Mouse (Mus musculus): ENCODE measurements at regions not wholly inside any gene's neighbourhood (a gene's known extent, or its start where the extent isn't known, plus 50 kb on each side); places are given as distances from the start of the nearest gene placed in this dataset.

DNA sequence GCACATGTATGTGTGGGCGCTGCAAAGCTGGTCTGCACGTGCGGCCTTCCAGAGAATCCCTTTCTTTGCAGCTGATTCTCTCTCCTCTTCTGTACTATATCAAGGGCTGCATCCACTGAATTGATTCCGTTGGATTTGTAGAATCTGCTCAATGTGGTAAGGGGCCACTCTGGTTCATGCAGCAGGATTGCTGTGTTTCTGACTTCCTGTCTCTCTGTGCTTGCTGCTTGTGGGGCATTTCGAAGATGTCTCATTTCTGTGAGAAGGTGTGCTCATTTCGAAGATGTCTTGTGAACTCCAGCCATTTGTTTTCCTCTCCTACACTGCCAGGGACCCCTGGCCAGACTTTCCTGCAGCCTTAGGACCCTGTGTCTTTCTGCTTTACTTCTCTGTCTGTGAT is 1215.9 kb upstream of the A1bg start:
- DNase-seq (ENCODE audit: low spot score in 2 of 2), result no peak

DNA sequence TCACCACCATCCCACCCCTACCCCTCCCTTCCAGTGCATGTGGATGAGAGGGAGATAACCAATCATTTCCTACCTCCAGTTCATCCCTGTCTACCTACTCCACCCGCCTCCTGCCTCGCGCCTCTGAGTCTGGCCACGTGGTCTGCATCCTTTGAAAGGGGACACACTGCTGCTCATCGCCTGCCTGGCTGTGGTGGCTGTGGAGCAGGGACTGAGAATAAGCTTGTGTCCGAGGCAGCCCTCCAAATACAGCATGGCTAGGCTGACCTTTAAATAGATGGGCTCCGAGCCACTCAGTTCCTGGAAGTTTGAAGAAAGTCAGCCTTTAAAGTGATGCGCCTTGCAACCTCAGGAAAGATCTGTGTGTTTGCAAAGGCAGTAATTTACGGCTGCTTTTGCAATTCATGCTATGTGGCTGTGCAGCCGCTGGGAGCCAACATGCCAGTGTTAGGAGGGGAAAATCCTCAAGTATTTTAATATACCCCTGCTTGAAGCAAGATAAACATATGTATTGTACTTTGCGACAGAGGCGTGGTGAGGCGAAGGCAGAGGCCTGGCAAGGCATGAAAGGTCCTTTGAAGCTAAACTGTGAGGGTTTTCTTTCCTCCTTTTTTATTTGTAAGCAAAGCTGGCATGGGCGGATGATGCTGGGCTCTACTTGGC is 1214.3 kb upstream of the A1bg start:
- no peak for DNase-seq (ENCODE audit: low spot score in 2 of 2)

DNA sequence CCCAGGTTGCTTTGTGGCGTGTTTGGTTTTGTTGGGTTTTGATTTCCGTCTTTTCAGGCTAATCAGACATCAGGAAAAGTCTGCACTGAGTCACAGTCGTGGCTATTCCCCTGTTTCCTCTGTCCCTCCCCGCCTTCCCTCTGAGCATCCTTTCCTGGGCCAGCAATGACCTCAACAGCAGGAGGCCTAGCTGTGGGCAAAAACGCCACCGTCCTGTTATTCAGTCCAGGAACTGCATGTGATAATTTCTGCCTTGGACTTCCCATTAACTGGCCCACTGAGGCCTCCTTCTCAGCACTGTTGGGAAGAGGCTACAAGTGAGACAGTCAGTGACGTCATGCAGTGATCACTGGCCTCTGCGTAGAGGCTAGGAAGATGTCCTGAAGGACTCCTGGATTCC is 1212.0 kb upstream of the A1bg start:
- no peak for DNase-seq (ENCODE audit: low spot score in 2 of 2)

DNA sequence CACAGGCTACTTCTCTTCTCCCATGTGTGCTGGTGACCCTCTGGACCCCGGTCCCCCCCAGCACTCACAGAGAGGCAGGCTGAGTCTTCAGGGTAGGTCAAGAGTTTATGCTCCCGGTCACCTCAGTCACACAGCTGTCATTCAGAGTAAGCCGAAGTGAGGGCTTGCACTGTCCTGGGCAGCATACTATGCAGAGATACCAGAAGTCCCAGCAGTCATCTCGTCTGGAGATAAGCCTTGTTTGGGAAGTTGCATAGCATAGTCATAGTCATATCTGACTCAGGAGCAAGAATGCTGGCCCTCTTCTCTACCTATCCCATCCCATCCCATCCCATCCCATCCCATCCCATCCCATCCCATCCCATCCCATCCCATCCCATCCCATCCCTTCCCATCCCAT is 1211.5 kb upstream of the A1bg start:
- DNase-seq (ENCODE audit: low spot score in 2 of 2), result no peak

DNA sequence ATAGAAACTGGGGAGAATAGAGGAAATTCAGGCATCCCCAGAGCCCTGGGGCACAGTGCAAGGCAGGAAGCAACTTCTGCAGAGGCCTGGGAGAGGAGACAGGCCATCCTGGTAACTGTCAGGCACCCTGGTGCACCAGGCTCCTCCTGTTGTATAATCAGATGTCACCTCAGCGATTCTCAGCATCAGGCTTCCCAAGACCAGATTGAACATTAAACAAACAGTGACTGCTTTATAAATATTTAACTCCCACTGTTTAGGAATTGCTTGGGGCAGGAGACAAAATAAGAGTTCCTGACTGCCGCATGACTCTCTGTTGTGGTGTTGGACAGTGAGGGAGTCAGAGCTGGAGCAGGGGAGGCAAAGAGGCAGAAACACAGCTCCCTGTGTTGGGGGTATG is 1210.1 kb upstream of the A1bg start:
- DNase-seq (ENCODE audit: low spot score in 2 of 2), result no peak

DNA sequence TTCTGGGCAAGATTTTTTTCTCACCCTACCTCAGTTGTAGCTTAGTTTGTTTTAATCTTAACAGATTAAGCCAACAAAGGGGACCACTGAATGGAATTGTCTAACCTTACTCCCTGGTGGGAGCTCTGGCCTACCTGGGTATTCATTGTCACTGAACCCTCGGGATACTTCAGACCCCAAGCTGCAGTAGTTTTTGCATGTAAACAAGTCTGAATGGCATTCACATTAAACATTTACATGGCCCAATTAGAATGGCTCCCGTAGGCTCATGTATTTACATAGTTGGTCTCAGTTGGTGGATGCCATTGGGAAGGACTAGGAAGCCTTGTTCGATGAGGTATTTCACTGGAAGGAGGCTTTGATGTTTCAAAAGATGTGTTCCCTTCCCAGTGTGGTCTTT is 1208.9 kb upstream of the A1bg start:
- no peak for DNase-seq (ENCODE audit: low spot score in 2 of 2)

DNA sequence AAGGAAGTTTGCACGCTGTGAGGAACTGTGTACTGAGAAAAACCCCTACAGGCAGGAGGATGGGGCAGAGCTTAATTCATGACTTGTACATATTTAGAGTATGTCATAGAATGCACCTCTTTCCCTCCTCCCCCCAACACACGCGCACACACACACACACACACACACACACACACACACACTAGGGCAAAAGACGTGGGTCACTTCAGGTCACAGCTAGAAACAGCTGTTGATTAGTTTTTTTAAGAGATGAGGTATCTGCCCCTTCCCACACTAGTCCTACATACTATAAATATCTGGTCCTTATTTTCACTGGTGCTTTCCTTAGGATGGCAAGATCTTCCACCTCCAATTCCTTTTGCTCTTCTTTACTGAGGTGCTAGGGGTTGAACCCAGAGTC is 1207.7 kb upstream of the A1bg start:
- DNase-seq (ENCODE audit: low spot score in 2 of 2), result no peak

DNA sequence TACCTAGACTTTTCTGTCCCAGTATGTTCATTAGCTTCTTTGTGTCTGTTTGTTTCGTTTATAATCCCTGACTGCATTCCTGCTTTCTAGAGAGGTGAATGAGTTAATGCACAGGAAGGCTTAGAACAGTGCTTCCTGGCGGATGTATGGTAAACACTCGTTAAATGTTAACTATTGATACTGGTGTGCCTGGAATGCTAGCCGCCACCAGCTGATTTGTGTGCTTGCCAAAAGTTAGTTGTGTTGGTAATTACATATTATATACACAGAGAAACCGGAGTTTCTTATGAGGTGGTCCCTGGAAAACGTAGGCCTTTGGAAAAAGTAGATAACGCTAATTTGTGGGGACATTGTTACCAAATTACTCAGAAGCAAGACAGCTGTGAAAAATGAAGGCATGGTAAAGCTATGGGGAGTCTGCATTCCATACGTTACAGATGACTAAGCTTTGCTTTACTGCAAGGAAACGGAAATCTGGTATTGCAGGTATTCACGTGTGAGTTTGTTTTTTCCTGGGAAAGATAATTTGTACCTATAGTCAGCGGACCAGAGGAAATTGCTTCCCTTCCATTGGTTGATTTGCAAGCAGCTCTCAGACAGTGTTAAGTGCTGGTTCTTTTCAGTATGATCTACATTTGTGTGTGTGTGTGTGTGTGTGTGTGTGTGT is 1205.9 kb upstream of the A1bg start:
- no peak for DNase-seq (ENCODE audit: low spot score in 2 of 2)

DNA sequence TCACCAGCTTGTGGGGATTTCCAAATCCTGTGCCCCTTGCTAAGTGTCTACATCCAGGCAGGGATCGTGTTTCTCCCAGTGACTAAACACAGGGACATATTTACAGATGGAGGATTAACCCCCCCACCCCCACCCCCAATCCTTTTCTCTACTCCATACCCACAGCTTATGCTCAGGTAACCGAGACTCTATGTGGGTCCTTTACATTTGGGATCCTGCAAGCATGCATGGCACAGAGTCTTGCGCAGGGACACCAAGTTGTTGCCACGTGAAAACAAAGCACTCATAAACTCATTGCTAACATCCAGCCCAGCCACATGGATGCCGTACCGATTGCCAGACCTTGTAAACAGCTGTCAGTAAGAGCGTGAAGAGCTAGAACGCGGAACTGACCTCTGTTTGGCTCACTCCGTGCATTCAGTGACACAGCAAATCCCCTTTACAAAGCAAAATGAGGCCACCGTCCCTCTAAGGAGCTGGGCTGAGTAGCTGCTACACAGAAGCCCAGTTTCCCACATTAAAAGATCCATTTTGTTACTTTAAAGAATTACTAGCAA is 1204.9 kb upstream of the A1bg start:
- no peak for DNase-seq (ENCODE audit: low spot score in 2 of 2)

DNA sequence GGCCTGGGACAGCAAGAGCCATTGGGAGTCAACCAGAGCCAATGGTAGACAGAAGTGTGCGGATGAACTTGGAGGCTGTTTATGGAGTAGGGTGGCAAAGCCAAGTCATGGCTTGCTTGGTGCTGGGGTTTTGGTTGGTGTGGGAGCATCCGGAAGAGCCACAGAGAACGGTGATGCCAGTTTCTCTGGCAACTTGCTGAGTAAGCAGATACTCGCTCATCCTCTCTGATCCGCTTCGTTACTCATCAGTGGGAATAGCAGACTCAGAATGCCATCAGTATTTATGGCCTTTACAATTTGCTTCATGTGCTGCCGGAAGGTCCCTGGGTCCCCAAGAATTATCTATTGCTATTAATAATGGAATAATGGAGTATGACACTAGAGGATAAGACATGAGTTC is 1202.9 kb upstream of the A1bg start:
- DNase-seq (ENCODE audit: low spot score in 2 of 2), result no peak

DNA sequence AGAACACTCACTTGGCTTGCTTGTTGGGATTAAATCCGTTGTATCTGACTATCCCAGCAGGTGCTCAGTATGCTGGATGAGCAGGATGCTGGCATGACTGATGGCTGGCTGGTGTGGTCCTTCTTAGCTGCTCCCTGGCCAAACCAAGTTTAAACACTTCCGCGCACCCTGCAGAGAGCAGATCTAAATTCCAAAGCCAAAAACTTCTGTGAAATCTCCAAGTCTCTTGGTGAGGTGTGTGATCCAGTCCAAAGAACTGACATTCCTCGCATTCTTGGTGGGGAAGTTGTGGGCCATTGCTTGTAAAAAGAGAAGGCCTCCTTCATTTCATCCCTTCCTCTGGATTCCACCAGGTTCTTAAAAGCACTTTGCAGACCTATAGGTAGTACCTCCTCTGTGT is 1200.9 kb upstream of the A1bg start:
- no peak for DNase-seq (ENCODE audit: low spot score in 2 of 2)

DNA sequence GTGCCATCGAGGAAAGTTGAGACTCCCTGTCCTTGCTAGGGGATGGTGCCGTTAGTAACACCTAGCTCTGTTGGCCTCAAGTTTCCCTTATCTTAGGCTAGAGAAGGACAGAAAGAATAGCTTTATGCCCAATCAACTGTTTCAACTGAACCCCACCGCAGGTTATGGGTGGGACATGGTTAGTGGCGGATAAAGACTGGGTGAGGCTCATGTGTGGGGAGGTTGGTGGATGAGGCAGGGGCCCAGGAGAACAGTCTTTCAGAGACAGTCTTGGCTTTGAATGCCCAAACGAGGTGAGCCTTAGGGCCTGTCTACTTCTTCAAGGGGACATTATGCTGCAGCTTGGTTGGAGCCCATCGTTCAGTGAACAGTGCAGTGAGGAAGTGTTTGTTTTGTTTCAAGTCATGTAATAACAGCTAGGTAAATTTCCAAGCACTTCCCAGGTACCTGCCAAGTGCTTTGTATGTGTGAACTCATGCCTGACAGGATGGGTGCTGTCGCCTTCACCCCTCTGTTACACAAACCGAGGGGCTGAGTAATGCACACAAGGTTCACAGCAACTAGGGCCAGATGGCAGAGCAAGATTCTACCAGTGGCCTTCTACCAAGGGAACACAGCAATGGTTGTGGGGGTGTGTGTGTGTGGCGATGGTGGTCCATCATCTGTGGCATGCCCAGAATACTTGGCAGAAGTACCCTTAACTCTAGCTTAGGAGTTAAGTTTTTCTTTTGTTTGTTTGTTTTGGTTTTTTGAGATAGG is 1199.6 kb upstream of the A1bg start:
- DNase-seq (ENCODE audit: low spot score in 2 of 2), result no peak

DNA sequence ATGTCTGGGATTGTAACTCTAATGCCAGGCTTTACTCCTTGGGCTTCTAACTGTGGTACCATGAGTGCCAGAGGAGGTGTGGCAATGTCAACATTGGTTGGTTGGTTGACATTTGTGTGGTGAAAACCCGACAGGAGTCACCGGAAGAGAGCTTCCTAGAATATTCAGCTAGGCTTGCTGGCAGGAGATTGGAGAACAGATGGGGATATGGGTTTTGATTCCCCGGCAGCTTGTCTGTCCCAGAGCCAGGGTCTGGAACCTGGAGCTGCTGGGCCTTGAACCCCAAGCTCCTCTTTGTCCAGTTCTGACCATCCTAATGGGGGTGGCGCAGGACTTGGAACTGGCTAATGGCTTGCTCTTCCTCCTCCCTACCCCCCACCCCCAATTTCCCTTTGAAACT is 1198.9 kb upstream of the A1bg start:
- DNase-seq (ENCODE audit: low spot score in 2 of 2), result no peak

DNA sequence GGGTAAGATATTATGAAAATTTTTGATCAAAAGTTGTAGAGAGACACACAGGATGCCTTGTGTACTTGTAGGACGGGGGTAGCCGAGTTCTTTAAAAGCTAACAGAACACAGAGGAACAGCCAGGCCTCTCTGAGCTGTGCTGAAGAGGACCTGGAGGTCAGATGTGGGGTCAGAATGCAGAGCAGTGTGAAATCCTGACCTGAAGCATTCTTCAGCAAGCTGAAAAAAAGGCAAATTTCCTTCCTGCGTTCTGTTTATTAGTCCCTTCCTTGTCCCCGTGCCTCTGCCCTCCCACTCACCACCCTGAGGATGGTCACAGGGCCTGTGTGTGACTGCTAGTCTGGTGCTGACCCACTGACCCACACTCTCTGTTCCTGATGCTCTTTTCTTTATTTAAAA is 1197.9 kb upstream of the A1bg start:
- DNase-seq (ENCODE audit: low spot score in 2 of 2), result no peak

DNA sequence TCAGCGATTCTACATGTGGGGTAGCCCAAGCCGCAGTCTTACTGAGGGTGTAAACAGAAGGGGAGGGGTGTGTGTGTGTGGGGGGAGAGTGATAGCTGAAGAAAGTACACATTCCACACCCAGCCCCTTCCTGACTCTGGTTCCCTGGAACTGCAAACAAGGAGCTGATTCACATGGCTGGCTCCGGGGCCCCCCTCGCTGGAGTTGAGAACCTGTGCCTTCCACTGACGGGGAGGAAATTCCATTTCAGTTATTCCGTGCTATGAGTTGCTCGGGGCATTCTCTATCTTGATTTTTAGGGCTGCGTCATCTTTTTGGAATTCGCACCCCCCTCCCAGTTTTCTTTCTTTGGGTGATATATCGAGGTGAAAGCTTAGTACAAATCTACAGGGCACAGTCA is 1196.2 kb upstream of the A1bg start:
- DNase-seq (ENCODE audit: low spot score in 2 of 2), result no peak

DNA sequence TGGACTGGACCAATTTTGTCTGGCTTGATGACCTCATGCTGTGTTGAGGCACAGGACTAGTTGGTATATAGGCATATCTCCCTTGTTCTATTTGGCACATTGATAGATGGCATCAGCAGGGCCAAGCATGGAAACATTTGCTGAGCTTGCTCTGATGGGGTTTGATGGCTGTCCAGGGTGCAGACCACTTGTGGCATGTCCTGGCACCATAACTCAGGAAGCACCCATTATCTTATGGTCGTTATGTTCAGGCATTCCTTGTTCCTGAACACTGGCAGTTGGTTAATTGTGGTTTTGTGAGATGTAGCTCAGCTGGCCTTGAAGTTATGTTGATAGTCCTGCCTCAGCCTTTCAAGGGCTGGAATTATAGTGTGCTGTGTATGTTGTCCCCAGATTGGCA is 1193.4 kb upstream of the A1bg start:
- no peak for DNase-seq (ENCODE audit: low spot score in 2 of 2)

DNA sequence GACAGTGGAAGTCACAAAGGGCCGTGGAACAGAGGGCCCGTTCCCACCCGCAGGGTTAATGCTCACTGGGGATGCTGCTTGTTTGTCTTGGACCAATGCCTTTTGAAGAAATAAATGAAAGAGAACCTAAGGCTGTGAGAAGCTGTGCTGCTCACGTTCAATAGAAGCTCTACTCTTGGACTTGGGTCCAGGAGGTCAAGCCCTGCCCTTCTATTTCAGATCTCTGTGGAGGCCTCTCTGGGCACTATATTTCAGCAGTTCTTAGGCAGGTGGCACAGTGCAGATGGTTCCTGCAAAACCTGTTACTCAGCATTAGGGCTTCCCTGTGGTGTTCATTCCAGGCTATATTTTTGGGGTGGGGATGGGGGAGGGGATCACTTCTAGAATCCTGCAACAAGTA is 1192.0 kb upstream of the A1bg start:
- DNase-seq (ENCODE audit: low spot score in 2 of 2), result no peak

DNA sequence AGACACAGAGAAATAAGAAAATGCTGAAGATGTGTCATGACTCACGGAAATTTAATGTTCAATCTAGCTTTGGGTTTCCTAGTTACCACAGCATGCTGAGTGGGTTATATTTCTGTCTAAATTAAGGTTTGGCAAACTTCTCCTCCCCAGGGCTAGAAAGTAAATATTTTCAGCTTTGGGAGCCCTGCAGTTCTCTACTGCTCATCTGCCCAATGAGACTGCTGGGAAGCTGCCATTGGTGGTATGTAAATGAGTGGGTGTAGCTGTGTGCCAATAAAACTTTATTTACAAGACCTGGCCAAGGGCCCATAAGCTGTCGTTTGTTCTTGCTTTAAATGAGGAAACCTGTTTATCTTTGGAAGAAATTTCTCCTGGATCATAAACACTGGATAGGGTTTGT is 1189.3 kb upstream of the A1bg start:
- DNase-seq (ENCODE audit: low spot score in 2 of 2), result no peak

DNA sequence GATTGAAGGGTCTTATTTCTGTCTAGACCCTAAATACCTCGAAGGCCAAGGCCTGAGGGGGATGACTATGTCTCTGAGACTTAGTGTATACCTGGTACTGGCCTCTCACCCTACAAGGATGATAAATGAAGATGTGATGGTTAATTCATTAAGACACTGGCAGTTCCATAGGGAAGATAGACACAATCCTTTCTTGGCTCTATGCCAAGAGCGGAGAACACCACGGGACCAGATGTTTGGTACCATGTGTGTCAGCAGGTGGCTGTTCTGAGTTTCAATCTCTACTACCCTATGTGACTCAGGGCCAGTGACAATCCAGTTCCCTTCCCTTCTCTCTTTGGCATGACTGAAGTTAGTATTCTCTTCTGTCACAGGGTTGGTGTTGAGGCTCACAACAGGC is 1185.2 kb upstream of the A1bg start:
- DNase-seq (ENCODE audit: low spot score in 2 of 2), result no peak

DNA sequence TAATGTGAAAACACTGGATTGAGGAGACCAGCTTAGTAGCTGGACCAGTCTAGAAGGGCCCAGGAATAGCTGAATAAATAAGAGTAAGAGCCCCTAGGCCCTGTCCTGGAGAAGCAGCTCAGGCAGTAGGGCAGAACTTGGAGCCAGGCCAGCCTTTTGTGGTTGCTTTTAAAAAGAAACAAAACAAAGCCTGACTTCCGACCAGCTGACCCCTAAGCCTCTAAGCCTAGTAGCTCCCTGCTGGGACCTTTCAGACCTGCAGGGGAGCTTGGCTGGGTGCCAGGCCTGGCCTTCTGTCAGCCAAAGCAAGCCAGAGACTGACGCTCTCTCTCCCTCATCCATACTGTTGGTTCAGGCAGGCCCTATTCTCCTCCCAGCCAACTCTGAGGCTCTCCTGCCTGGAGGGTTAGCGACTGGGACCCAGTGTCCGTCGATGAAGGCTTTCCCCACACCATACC is 1183.7 kb upstream of the A1bg start:
- peak; percentile 86 to 92 for DNase-seq (ENCODE audit: low spot score in 2 of 2)

DNA sequence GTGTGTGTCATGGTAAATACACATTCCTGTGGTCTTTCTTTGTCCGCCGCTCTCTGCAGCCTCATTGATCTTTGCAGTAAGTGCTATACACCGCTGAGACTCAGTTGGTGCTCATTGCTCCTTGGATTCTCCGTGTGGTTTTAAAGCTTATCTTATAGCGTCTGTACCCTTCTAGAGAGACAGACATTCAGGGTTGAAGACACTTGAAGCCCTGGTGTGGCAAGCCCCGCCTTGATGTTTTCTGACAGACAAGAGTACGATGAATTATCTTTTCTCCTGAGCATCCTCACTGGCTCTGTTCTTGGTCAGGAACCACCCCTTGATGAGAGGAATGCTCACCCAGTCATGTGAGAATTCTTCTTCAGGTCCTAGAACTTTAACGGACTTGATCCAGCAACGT is 1182.7 kb upstream of the A1bg start:
- no peak for DNase-seq (ENCODE audit: low spot score in 2 of 2)

DNA sequence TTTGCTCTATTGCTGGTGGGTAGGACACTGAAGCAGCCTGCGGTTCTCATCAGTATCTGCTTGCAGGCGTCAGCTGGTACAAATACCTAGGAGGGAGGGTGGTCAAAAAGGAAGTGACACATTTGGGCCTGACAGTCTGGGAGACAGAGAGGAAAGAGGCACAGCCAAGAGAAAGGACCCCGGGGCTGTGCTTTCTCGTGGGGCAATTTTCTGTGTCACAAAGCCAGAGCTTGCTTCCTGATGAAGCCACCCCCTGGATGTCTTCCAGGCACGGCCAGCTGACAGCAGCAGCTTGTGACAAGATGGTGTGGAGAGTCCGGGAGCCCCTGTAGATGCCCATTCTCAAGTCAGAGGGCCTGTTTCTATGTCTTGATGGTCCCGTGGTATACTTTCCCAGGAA is 1181.8 kb upstream of the A1bg start:
- DNase-seq (ENCODE audit: low spot score in 2 of 2), result peak; percentile 44 to 66

DNA sequence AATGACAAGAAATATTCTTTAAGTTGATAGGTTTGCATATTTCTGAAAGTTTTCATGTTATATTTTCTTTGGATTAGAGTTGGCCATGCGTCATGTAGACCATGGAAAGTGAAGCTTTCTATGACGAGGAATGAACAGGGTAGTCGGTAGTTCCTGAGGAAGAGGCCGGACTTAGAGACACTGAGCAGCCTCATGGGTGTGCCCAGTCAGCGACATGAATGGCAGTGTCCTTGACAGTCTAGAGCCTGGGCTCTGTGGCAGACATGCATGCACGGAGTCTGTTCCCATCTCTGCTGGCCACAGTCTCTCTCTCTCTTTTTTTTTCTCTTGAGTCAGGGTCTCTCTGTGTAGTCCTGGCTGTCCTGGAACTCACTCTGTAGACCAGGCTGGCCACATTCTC is 1176.9 kb upstream of the A1bg start:
- DNase-seq (ENCODE audit: low spot score in 2 of 2), result no peak
